Mouse (Mus musculus) liver, embryonic 14.5 days (tissue): ENCODE measurements at regions not wholly inside any gene's neighbourhood (a gene's known extent, or its start where the extent isn't known, plus 50 kb on each side); places are given as distances from the start of the nearest gene placed in this dataset.

Experiments used
- ATAC-seq: fragments of 200-750 bp; cut with Nextera tagmentation; 2 replicates; pipeline ENCODE4 v1.8.0; 2017; ENCODE audit warnings: moderate number of reproducible peaks, mild to moderate bottlenecking, moderate library complexity; ENCODE audit not compliant: insufficient read depth
- DNase-seq, 3 experiments: peaks; one replicate each; pipeline ENCODE4 v3.0.0-alpha.2; 2012 to 2013; ENCODE audit warnings: low read depth in 3 of 3, low spot score in 3 of 3
- H3K27ac ChIP-seq: fragments of 300-500 bp; sonication (generic); 2 replicates; pipeline ENCODE4 v1.5.1; 2014; ENCODE audit warnings: moderate library complexity, mild to moderate bottlenecking, control low read depth, inconsistent platforms
- H3K27me3 ChIP-seq: fragments of 300-500 bp; sonication (generic); 2 replicates; pipeline ENCODE4 v1.6.1; 2014; ENCODE audit warnings: mild to moderate bottlenecking, low read length, moderate library complexity; ENCODE audit not compliant: control insufficient read depth, insufficient read depth
- H3K36me3 ChIP-seq: fragments of 300-500 bp; sonication (generic); replicated peaks from 2 replicates; pipeline ENCODE4 v1.6.1; 2014; ENCODE audit warnings: low read depth; ENCODE audit not compliant: control insufficient read depth, insufficient read depth
- H3K4me1 ChIP-seq, 2 experiments: fragments of 200-500 bp in 1 of 2; fragments of 300-500 bp in 1 of 2; sonication (generic) in 1 of 2; replicated peaks; 2 replicates each; pipeline ENCODE4 v1.6.1; 2012 to 2014; ENCODE audit warnings: antibody characterized with exemption in 1 of 2, inconsistent platforms in 1 of 2, low read length in 1 of 2; ENCODE audit not compliant: control insufficient read depth in 2 of 2, insufficient read depth in 2 of 2
- H3K4me2 ChIP-seq: fragments of 300-500 bp; sonication (generic); 2 replicates; pipeline ENCODE4 v1.6.1; 2014; ENCODE audit warnings: low read depth, mild to moderate bottlenecking, control low read depth, moderate library complexity
- H3K4me3 ChIP-seq, 2 experiments: fragments of 200-500 bp in 1 of 2; fragments of 300-500 bp in 1 of 2; sonication (generic) in 1 of 2; 2 replicates each; pipeline ENCODE4 v1.5.1; 2012 to 2014; ENCODE audit warnings: low read depth in 2 of 2, low read length in 2 of 2, mild to moderate bottlenecking in 2 of 2, control low read depth in 1 of 2, inconsistent platforms in 1 of 2, moderate library complexity in 1 of 2; ENCODE audit not compliant: insufficient read depth in 1 of 2
- H3K9ac ChIP-seq: fragments of 300-500 bp; sonication (generic); replicated peaks from 2 replicates; pipeline ENCODE4 v1.6.1; 2014; ENCODE audit warnings: mild to moderate bottlenecking, control low read depth, moderate library complexity
- H3K9me3 ChIP-seq: fragments of 300-500 bp; sonication (generic); 2 replicates; pipeline ENCODE4 v1.6.1; 2016; ENCODE audit warnings: low read length, mixed read lengths; ENCODE audit not compliant: control insufficient read depth
- CTCF ChIP-seq: IDR thresholded peaks from 2 replicates; pipeline ENCODE4 v1.5.1; 2016; ENCODE audit warnings: antibody characterized with exemption, low read depth, control low read depth
- EP300 ChIP-seq: IDR thresholded peaks from 2 replicates; pipeline ENCODE4 v1.6.1; 2016; ENCODE audit warnings: antibody characterized with exemption, low read depth
- WGBS: fragments of 180-500 bp; shearing (Covaris S2); extraction: QIAGEN DNeasy Blood & Tissue Kit; methylation state at CpG from one replicate; pipeline ENCODE4 v1.1.7; 2014; ENCODE audit not compliant: insufficient replicate concordance; 5-methylcytosine and 5-hydroxymethylcytosine counted together

- Histone ChIP-seq H3K4me2 (no peak overlapping the region), H3K4me3 (no peak overlapping the region), H3K27me3 (no peaks in the 10 kb centered on the region), H3K4me1 (no peaks in the 10 kb centered on the region), H3K9ac (no peak overlapping the region), H3K27ac (no peak overlapping the region), H3K9me3 (no peaks in the 10 kb centered on the region), H3K36me3 (no peaks in the 10 kb centered on the region)
- DNase-seq: no peak
- 67% methylated on average over 4 of the region's 4 CpGs for whole genome bisulfite sequencing
- ATAC-seq: no peak
- no peak for TF ChIP-seq CTCF
These were observed 112.9 kb downstream of the Kcns3 start for GRCm38 (mm10) chr12:11037951-11038350.

GRCm38 (mm10) chr12:11020571-11021545 lies 130.0 kb downstream of the Kcns3 start:
- no peak overlapping the region for H3K4me2 ChIP-seq
- no peaks in the 10 kb centered on the region for H3K9me3 ChIP-seq
- H3K4me3 ChIP-seq: no peak overlapping the region
- 67% methylated on average over 11 of the region's 11 CpGs for WGBS
- H3K27me3 ChIP-seq: no peaks in the 10 kb centered on the region
- no peak overlapping the region for H3K9ac ChIP-seq
- H3K4me1 ChIP-seq: no peaks in the 10 kb centered on the region
- TF ChIP-seq EP300 (no peak), CTCF (no peak)
- no peak for DNase-seq
- no peaks in the 10 kb centered on the region for H3K36me3 ChIP-seq
- ATAC-seq: no peak
- H3K27ac ChIP-seq: no peak overlapping the region

GRCm38 (mm10) chr12:11011159-11011558 lies 139.7 kb downstream of the Kcns3 start:
- Histone ChIP-seq H3K9me3 (no peaks in the 10 kb centered on the region), H3K27me3 (no peaks in the 10 kb centered on the region), H3K4me2 (no peak overlapping the region), H3K9ac (no peak overlapping the region), H3K36me3 (no peaks in the 10 kb centered on the region), H3K4me3 (no peak overlapping the region), H3K27ac (no peak overlapping the region), H3K4me1 (no peaks in the 10 kb centered on the region)
- TF ChIP-seq CTCF (no peak), EP300 (no peak)
- DNase-seq (no peak), ATAC-seq (no peak)
- 63% methylated on average over 1 of the region's 1 CpGs for WGBS

DNA sequence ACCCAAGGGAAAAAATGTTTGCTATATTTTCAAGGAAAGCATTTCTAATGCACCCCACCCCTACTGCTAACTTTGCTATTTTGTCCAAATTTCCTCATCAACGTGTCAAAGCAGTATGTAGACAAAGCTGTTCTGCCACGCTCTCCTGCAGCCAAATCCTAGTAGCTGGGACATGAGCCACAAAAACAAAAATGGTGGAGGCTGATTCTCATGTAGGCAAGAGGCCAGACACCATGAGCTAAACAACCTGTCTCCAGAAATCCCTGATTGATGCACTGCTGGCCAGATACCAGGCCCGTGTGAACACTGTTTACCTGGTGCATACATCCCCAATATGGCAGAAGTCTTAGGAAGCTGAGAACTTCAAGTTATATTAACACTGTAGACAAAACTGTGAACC lies 166.6 kb downstream of the Kcns3 start:
- Histone ChIP-seq H3K4me2 (no peak overlapping the region), H3K4me1 (no peaks in the 10 kb centered on the region), H3K9ac (no peak overlapping the region), H3K36me3 (no peaks in the 10 kb centered on the region), H3K27ac (no peak overlapping the region), H3K4me3 (no peak overlapping the region), H3K27me3 (no peaks in the 10 kb centered on the region), H3K9me3 (no peaks in the 10 kb centered on the region)
- TF ChIP-seq EP300 (no peak), CTCF (no peak)
- ATAC-seq: no peak
- DNase-seq: no peak
- 61% methylated on average over 3 of the region's 3 CpGs for WGBS

DNA sequence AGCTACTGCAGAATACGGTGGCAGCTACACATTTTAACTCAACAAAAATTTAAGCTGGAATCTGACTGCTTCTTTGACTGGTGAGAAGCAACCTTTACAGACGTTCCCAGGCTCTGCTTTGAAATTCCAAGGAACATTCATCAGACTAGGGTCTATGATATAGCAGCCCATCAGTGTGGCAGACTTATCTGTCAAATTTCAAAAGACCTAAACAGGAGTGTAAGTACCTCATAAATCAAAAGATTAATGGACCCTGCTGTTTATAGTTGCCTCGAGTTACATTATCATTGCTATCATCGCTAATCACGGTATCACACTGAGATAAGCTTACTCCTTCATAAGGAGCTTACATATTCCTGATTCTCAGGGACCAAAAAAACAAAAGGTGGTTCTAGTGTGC lies 201.7 kb downstream of the Kcns3 start:
- DNase-seq (no peak), ATAC-seq (no peak)
- Histone ChIP-seq H3K36me3 (no peaks in the 10 kb centered on the region), H3K4me1 (no peaks in the 10 kb centered on the region), H3K27ac (no peak overlapping the region), H3K9ac (no peak overlapping the region), H3K4me2 (no peak overlapping the region), H3K27me3 (no peaks in the 10 kb centered on the region; the same call in 1 of the 2 replicates), H3K9me3 (no peaks in the 10 kb centered on the region), H3K4me3 (no peak overlapping the region)
- 46% methylated on average over 5 of the region's 5 CpGs for WGBS
- TF ChIP-seq CTCF (no peak), EP300 (no peak)
